Mouse (Mus musculus) lung, embryonic 14.5 days (tissue): ENCODE results near the gene Ubald2. TPM values are rescaled to one million over a fixed set of nuclear protein-coding genes. Genes with fewer than 3 reads are reported as not detected.

ENCODE experiments used
- ATAC-seq: fragments of 200-750 bp; cut with Nextera tagmentation; 2 replicates; pipeline ENCODE4 v1.8.0; 2017; ENCODE audit warnings: mild to moderate bottlenecking, moderate TSS enrichment, moderate library complexity; ENCODE audit not compliant: insufficient read depth
- DNase-seq: peaks from one replicate; pipeline ENCODE4 v3.0.0-alpha.2; 2015
- H3K27ac ChIP-seq: fragments of 300-500 bp; sonication (generic); 2 replicates; pipeline ENCODE4 v1.5.1; 2014; ENCODE audit warnings: low read depth, mild to moderate bottlenecking, moderate library complexity
- H3K27me3 ChIP-seq: fragments of 300-500 bp; sonication (generic); 2 replicates; pipeline ENCODE4 v1.6.1; 2014; ENCODE audit warnings: low read length, control low read depth; ENCODE audit not compliant: insufficient read depth
- H3K36me3 ChIP-seq: fragments of 300-500 bp; sonication (generic); 2 replicates; pipeline ENCODE4 v1.6.1; 2014; ENCODE audit warnings: control low read depth; ENCODE audit not compliant: insufficient read depth
- H3K4me1 ChIP-seq: fragments of 300-500 bp; sonication (generic); 2 replicates; pipeline ENCODE4 v1.6.1; 2014; ENCODE audit warnings: antibody characterized with exemption, control low read depth; ENCODE audit not compliant: insufficient read depth
- H3K4me2 ChIP-seq: fragments of 300-500 bp; sonication (generic); 2 replicates; pipeline ENCODE4 v1.6.1; 2014; ENCODE audit warnings: mild to moderate bottlenecking
- H3K4me3 ChIP-seq: fragments of 300-500 bp; sonication (generic); 2 replicates; pipeline ENCODE4 v1.5.1; 2014; ENCODE audit warnings: low read depth, low read length
- H3K9ac ChIP-seq: fragments of 300-500 bp; sonication (generic); 2 replicates; pipeline ENCODE4 v1.6.1; 2014
- H3K9me3 ChIP-seq: fragments of 300-500 bp; sonication (generic); 2 replicates; pipeline ENCODE4 v1.6.1; 2016; ENCODE audit warnings: low read depth, low read length, control low read depth
- CTCF ChIP-seq: IDR thresholded peaks from 2 replicates; pipeline ENCODE4 v1.5.1; 2016; ENCODE audit warnings: antibody characterized with exemption, low read depth
- WGBS: fragments of 180-500 bp; shearing (Covaris S2); extraction: QIAGEN DNeasy Blood & Tissue Kit; methylation state at CpG from one replicate; pipeline ENCODE4 v1.1.7; 2014; 5-methylcytosine and 5-hydroxymethylcytosine counted together
- polyA plus RNA-seq: library from polyadenylated mRNA; unstranded; fragments of >200 nt; fragmentation: Nextera tagmentation; extraction: Ambion mirVana; gene quantifications from 2 replicates; pipeline ENCODE4 v1.2.1, GENCODE M21; 2014

Gene Ubald2
- polyA plus RNA-seq, 1 experiment from 2014 or later, result 64.9 TPM

DNA sequence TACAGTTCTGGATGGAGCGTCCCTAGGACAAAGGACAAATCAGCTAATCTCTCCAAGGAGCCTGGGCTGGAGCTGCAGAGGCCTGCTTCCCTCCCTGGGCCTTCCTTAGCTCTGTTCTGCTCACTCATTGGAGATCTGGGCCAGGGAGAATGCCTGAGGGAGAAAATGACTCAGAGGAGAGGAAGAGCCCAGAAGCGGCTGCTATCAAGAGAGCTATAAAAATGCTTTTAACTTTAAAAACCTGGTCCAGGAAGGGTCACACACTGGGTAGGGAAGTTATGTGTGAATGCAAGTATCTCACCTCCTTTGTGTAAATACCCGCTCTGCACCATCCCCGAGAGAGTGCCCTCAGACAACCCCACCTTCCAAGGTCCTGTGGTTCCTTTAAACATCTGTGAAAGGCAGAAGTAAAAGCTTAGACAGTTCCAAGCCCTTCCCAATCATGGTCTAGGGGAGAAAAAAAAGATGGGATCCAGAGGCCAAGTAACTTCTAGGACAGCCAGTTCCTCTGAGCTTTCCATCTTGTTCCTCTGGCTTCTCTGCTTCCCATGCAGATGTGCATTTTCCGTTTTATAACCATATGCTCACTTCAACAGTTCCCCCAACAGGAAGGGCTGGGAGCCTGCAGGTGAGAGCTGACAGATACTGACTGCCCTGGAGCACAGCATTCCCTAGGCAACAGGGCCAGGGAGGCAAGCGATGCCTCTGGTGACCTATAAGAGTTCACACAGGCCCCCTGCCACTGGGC lies 17.5 kb upstream of the Ubald2 start:
- Histone ChIP-seq H3K36me3 (no peaks in the 10 kb centered on the region), H3K27ac (no peak overlapping the region), H3K9me3 (no peaks in the 10 kb centered on the region), H3K4me3 (no peak overlapping the region), H3K4me2 (no peak overlapping the region), H3K9ac (no peak overlapping the region), H3K27me3 (no peaks in the 10 kb centered on the region), H3K4me1 (0 out of 2 replicates have a peak, but pooled peaks cover 13% of the 10 kb centered on the region)
- DNase-seq, result no peak
- 47% methylated on average over 6 of the region's 6 CpGs for WGBS
- TF ChIP-seq CTCF, result no peak
- no peak for ATAC-seq

DNA sequence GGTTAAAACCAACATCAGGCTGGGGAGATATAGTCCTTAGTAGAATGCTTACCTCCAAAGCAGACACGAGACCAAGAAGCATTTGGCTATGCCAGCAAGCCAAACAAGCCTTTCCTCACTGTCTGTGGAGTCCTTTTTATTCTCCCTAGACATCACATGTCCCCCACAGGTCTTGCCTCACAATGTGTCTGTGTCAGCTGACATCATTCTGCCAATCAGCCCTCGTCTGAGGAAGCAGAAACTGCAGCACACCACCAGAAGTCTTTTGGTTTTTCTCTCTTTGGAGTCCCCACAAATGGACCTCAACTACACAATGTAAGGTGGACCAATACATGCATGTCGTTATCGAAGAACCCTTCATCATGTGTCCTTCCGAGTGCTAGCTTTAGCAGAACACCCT lies 16.8 kb upstream of the Ubald2 start:
- Histone ChIP-seq H3K4me3 (no peak overlapping the region), H3K36me3 (no peaks in the 10 kb centered on the region), H3K27me3 (no peaks in the 10 kb centered on the region), H3K4me2 (no peak overlapping the region), H3K9me3 (no peaks in the 10 kb centered on the region), H3K27ac (no peak overlapping the region), H3K4me1 (0 out of 2 replicates have a peak, but pooled peaks cover 12% of the 10 kb centered on the region), H3K9ac (no peak overlapping the region)
- DNase-seq (no peak), ATAC-seq (no peak)
- WGBS, result 91% methylated on average over 5 of the region's 5 CpGs
- TF ChIP-seq CTCF, result no peak

DNA sequence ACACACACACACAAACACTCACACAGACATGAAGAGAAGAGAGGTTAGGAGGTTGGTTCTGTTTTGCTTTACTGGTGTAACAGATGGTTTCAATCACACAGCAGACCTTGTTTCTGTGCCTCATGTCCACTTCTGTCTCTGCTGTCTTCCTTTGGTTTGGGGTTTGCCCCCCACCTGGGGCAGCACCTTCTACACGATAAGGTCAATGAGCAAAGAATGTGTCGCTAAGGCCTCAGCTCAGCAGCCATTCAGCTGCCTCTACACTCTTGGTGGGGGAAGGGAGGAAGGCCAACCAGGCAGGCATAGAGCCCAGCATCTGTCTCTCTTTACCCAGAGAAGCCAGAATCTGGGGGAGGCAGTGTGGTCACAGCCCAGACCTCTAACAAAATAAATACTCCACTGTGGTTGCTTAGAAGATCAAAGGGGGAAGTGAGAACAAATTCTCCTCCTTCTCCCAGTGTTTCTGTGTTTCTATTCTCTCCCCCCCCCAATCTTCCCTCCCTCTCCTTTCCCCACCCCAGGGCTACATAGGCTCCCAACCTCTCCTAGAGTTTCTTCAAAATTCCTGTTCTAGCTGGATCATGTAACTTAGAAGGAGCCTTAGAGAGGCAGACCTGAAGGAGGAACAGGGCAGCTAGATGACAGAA lies 15.6 kb upstream of the Ubald2 start:
- no peak for TF ChIP-seq CTCF
- ATAC-seq (peak; percentile 74; the same call in 1 of the 2 replicates), DNase-seq (peak; percentile 73)
- Histone ChIP-seq H3K27me3 (no peaks in the 10 kb centered on the region), H3K36me3 (no peaks in the 10 kb centered on the region), H3K4me3 (no peak overlapping the region), H3K4me2 (no peak overlapping the region), H3K4me1 (0 out of 2 replicates have a peak, but pooled peaks cover 7% of the 10 kb centered on the region), H3K9ac (no peak overlapping the region), H3K27ac (peak overlapping the region; percentile 72; the same call in 1 of the 2 replicates), H3K9me3 (no peaks in the 10 kb centered on the region)
- WGBS, result 6% methylated on average over 2 of the region's 2 CpGs

DNA sequence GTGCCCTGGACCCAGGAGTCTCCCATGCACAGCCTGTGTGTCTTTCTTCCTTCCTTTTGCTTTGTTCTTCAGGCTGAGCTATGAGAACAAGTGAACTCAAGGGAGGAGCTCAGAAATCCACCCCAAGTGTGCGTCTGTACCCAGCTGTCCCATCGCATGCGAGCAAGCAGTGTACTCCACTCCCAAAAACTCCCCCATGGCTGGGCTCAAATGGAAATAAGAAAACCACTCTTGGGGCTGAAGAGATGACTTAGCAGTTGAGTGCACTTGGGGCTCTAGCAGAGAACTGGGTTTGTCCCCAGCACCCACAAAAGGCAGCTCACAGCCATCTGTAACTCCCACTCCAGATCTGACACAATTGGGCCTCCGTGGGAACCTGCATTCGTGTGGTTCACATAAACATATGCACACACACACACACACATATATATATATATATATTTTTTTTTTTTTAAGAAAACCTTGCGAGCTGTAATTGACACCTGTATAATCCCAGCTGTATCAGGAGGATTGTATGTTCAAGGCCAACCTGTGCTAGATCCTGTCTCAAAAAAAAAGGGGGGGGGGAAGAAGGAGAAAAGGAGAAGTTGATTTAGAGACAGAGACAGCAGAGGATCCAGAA lies 14.9 kb upstream of the Ubald2 start:
- H3K27me3 ChIP-seq, result no peaks in the 10 kb centered on the region
- DNase-seq, result no peak
- no peaks in the 10 kb centered on the region for H3K9me3 ChIP-seq
- H3K4me2 ChIP-seq, result no peak overlapping the region
- H3K36me3 ChIP-seq, result no peaks in the 10 kb centered on the region
- ATAC-seq, result no peak
- H3K4me3 ChIP-seq, result no peak overlapping the region
- TF ChIP-seq CTCF, result no peak
- H3K4me1 ChIP-seq, result 0 out of 2 replicates have a peak, but pooled peaks cover 7% of the 10 kb centered on the region
- 50% methylated on average over 6 of the region's 6 CpGs for WGBS
- peak overlapping the region; percentile 72; the same call in 1 of the 2 replicates for H3K27ac ChIP-seq
- H3K9ac ChIP-seq, result no peak overlapping the region

DNA sequence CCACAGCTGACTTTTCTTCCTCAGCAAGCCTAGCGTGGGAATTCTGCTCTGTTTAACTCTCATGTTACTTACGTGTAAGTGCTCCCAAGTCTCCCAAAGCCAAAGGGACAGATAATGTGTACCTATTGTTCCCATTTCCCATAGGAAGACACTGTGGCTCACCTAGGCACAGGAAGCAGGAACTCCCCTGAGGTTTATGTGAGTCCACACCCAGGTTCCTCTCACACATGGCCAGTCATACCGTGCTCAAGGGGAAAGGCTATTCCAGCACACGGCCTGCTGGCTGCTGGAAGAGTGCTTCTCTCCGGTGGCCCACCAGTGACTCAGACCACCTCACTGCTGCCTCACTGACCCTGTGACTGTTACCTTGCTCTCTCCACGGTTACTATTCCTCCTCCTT lies 12.8 kb upstream of the Ubald2 start:
- 66% methylated on average over 6 of the region's 6 CpGs for WGBS
- TF ChIP-seq CTCF, result no peak
- H3K4me3 ChIP-seq, result no peak overlapping the region

DNA sequence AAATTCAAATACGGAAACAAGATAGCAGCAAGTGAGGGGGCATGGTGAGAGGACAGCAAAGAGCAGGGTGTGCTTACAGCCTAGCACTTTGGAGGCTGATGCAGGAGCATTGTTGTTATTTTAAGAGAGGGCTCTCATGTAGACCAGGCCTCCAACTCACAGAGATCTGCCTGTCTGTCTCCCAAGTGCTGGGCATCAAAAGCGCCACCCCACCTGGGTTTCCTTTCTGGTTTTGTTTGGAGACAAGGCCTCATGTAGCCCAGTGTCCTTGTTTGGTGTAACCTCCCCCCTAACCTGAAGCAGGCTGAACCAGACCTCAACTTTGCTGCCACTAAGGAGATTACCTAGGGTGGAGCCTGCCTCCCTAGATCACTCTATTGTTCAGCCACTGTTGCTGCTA lies 11.3 kb upstream of the Ubald2 start:
- no peak overlapping the region for H3K9ac ChIP-seq
- H3K4me3 ChIP-seq, result no peak overlapping the region
- H3K27me3 ChIP-seq, result no peaks in the 10 kb centered on the region
- no peak for DNase-seq
- H3K27ac ChIP-seq, result no peak overlapping the region
- no peak for TF ChIP-seq CTCF
- WGBS, result 91% methylated on average over 2 of the region's 2 CpGs
- no peak overlapping the region for H3K4me2 ChIP-seq
- 0 out of 2 replicates have a peak, but pooled peaks cover 7% of the 10 kb centered on the region for H3K4me1 ChIP-seq
- ATAC-seq, result no peak
- no peaks in the 10 kb centered on the region for H3K36me3 ChIP-seq
- no peaks in the 10 kb centered on the region for H3K9me3 ChIP-seq

More for the DNA sequence above, 12.8 kb upstream of the Ubald2 start:
- DNase-seq (no peak), ATAC-seq (no peak)
- H3K27ac ChIP-seq, result no peak overlapping the region
- no peaks in the 10 kb centered on the region for H3K27me3 ChIP-seq
- no peak overlapping the region for H3K9ac ChIP-seq
- 0 out of 2 replicates have a peak, but pooled peaks cover 7% of the 10 kb centered on the region for H3K4me1 ChIP-seq
- no peak overlapping the region for H3K4me2 ChIP-seq
- H3K36me3 ChIP-seq, result no peaks in the 10 kb centered on the region
- H3K9me3 ChIP-seq, result no peaks in the 10 kb centered on the region

DNA sequence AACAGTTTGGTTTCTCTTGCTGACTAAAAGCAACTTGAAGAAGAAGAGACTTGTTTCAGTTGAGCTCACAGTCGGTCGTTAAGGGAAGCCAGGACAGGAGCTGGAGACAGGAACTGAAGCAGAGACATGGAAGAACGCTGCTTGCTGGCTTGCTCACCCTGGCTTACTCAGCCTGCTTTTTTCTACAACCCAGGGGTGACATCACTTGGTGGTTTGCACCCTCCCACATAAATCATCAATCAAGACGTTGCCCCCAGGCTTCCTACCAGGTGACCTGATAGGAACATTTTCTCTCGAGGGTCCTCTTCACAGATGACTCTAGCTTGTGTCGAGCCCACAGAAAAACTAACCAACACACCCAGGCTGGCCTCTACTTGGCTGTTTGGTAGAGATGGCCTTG lies 10.7 kb upstream of the Ubald2 start:
- TF ChIP-seq CTCF, result no peak
- WGBS, result 75% methylated on average over 6 of the region's 6 CpGs
- Histone ChIP-seq H3K4me2 (no peak overlapping the region), H3K27me3 (no peaks in the 10 kb centered on the region), H3K9me3 (no peaks in the 10 kb centered on the region), H3K4me1 (0 out of 2 replicates have a peak, but pooled peaks cover 5% of the 10 kb centered on the region), H3K27ac (no peak overlapping the region), H3K9ac (no peak overlapping the region), H3K4me3 (no peak overlapping the region), H3K36me3 (no peaks in the 10 kb centered on the region)
- ATAC-seq (no peak), DNase-seq (no peak)
